Mouse (Mus musculus) liver, adult 2 months (tissue): ENCODE measurements around the gene AA986860. TPM values are rescaled to one million over a fixed set of nuclear protein-coding genes. Genes with fewer than 3 reads are reported as not detected.
A peak's percentile ranks its signal among the peaks of the same experiment; 100 is the strongest.

Experiments
- DNase-seq: peaks from one replicate; pipeline ENCODE4 v3.0.0-alpha.2; 2011; ENCODE audit warnings: low read depth, low spot score; ENCODE audit errors: extremely low read depth
- H3K27ac ChIP-seq: fragments of 200-500 bp; replicated peaks from 2 replicates; pipeline ENCODE4 v1.5.1; 2012; ENCODE audit warnings: low read depth, mild to moderate bottlenecking, control low read depth, inconsistent platforms, low read length; ENCODE audit not compliant: insufficient read depth
- H3K27me3 ChIP-seq: fragments of 200-500 bp; 2 replicates; pipeline ENCODE4 v1.6.1; 2012; ENCODE audit warnings: mild to moderate bottlenecking, moderate library complexity, low read length, inconsistent platforms; ENCODE audit not compliant: control insufficient read depth, insufficient read depth
- H3K36me3 ChIP-seq: fragments of 200-500 bp; 2 replicates; pipeline ENCODE4 v1.6.1; 2012; ENCODE audit warnings: low read length, inconsistent platforms; ENCODE audit not compliant: control insufficient read depth, insufficient read depth
- H3K4me1 ChIP-seq: fragments of 200-500 bp; 2 replicates; pipeline ENCODE4 v1.6.1; 2011; ENCODE audit warnings: low read length; ENCODE audit not compliant: control insufficient read depth, insufficient read depth
- H3K4me3 ChIP-seq: fragments of 200-500 bp; 2 replicates; pipeline ENCODE4 v1.5.1; 2011; ENCODE audit warnings: low read depth, mild to moderate bottlenecking, control low read depth, low read length, moderate library complexity; ENCODE audit not compliant: insufficient read depth
- H3K79me2 ChIP-seq: fragments of 200-500 bp; 2 replicates; pipeline ENCODE4 v1.6.1; 2012; ENCODE audit warnings: inconsistent platforms, mild to moderate bottlenecking, low read length, moderate library complexity; ENCODE audit not compliant: control insufficient read depth, insufficient read depth
- H3K9ac ChIP-seq: fragments of 200-500 bp; 2 replicates; pipeline ENCODE4 v1.6.1; 2012; ENCODE audit warnings: low read depth, mild to moderate bottlenecking, control low read depth, inconsistent platforms, low read length
- CTCF ChIP-seq: fragments of 200-500 bp; IDR thresholded peaks from 2 replicates; pipeline ENCODE4 v1.5.1; 2011; ENCODE audit warnings: low read depth, low read length, control low read depth
- POLR2A ChIP-seq: fragments of 200-500 bp; IDR thresholded peaks from 2 replicates; pipeline ENCODE4 v1.6.1; 2011; ENCODE audit warnings: low read length, control low read depth; ENCODE audit not compliant: insufficient read depth; ENCODE audit errors: extremely low read depth
- WGBS: fragments of 180-500 bp; shearing (Covaris S2); methylation state at CpG from one replicate; pipeline ENCODE4 v1.1.7; 2018; 5-methylcytosine and 5-hydroxymethylcytosine counted together
- polyA plus RNA-seq: library from polyadenylated mRNA; depleted of rRNA; stranded (reverse); fragments of >200 nt; gene quantifications from 2 replicates; pipeline ENCODE4 v1.2.3, GENCODE M21; 2012
- total RNA-seq: library from RNA; depleted of rRNA; stranded (reverse); fragments of >200 nt; gene quantifications from 2 replicates; pipeline ENCODE4 v1.2.3, GENCODE M21; 2014

The AA986860 gene
- total and polyA plus RNA-seq, 2 experiments: 0.18 to 0.65 TPM

DNA sequence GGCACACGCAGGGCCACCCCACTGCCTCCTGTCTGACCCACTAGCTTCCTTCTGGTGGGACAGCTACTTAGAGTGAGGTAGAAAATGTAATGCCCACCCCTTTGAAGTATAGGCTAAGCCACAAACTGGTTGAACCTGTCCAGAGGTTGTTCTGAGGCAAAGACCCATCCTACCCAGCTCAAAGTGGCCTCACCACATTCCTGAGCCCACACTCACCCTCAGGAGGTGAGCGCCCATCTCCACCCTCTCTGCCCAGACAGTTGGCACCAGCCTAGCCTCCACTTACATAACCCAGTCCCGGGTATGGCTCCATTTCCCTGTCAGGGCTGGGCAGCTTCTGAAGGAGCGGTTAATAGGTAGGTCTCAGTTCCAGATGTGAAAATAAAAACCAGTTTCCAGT, 38.7 kb downstream of the AA986860 start:
- no peaks in the 10 kb centered on the region for H3K36me3 ChIP-seq
- DNase-seq: no peak
- H3K4me3 ChIP-seq: no peak overlapping the region
- H3K27ac ChIP-seq: no peak overlapping the region
- H3K27me3 ChIP-seq: no peaks in the 10 kb centered on the region
- peaks cover 6% of the 10 kb centered on the region for H3K4me1 ChIP-seq
- no peak for TF ChIP-seq CTCF
- no peak for TF ChIP-seq POLR2A
- no peaks in the 10 kb centered on the region for H3K79me2 ChIP-seq
- no peak overlapping the region for H3K9ac ChIP-seq
- 74% methylated on average over 4 of the region's 4 CpGs for whole genome bisulfite sequencing

DNA sequence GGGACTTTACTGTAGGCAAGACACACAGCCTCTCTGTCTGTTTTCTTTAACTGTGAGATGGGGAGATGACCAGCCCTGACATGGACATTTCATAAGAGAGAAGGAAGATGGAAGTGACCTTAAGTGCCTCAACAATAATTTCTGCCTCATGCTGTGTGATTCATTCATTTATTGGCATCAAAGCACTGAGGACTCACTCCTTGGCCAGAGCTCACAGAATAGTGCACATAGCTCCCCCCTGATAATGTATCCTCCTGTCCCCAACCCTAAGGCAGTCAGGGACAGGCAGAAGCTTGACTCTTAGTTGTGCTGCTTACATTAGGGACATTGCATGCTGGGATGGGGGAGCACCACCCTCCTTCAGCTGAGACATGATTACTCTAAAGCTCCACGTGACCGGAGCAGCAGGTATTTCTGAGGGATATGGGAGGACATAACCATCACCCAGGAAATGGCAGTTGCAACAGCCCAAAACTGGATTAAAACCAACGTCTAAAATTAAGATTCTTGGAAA, 39.3 kb downstream of the AA986860 start:
- no peak for DNase-seq
- no peaks in the 10 kb centered on the region for H3K27me3 ChIP-seq
- WGBS: 78% methylated on average over 3 of the region's 3 CpGs
- no peak overlapping the region for H3K27ac ChIP-seq
- H3K4me3 ChIP-seq: no peak overlapping the region
- TF ChIP-seq CTCF: no peak
- TF ChIP-seq POLR2A: no peak
- no peak overlapping the region for H3K9ac ChIP-seq
- no peaks in the 10 kb centered on the region for H3K36me3 ChIP-seq
- H3K4me1 ChIP-seq: peaks cover 9% of the 10 kb centered on the region
- no peaks in the 10 kb centered on the region for H3K79me2 ChIP-seq

DNA sequence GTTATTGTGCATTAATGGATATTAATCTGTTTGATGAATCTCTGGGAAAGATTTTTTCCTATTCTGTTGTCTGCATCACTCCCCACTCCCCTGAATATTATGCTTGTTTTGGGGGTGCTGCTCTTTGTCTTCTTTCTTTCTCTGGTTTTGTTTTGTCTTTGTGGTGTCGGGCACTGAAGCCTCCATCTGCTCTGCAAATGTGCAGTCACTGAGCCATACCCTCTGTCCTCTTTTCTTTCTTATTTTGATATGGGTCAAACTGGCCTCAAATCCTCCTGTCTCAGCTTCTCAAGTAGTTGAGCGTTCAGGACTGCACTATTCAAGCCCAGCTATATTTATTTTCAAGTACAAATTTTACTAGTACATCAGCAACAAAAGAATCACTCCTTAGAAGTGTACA, 43.5 kb downstream of the AA986860 start:
- TF ChIP-seq POLR2A: no peak
- no peak for TF ChIP-seq CTCF
- Histone ChIP-seq H3K27me3 (no peaks in the 10 kb centered on the region), H3K79me2 (no peaks in the 10 kb centered on the region), H3K4me3 (no peak overlapping the region), H3K36me3 (no peaks in the 10 kb centered on the region), H3K27ac (no peak overlapping the region), H3K9ac (no peak overlapping the region), H3K4me1 (peaks cover 4% of the 10 kb centered on the region; the same call in 1 of the 2 replicates)
- 82% methylated on average over 2 of the region's 2 CpGs for WGBS
- DNase-seq: no peak

DNA sequence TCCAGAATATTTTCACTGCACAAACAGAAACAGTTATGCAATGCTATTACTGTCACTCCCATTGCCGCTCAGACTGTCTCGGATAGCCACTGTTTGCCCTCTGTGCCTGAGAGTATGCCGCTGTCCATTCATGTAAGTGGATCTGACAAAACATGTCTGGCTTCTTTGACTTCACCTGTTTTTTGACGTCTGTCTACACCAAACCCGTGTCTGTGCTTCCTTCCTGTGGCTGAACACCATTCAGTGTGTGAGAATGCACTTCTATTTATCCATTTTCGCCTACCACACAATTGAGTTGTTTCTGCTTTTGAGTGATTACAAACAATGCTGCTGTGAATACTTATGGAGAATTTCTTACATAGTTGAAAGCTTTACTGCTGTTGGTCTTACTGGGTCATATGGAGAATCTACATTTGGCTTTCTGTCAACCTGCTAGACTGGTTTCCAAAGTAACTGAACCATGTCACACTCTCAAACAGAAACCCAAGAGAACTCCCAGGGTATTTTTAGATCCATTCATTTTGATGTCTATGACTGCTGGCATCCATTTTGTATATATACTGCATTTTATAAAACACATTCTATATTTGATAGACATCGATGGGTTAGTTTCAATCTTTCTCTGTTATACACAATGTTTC, 44.0 kb downstream of the AA986860 start:
- Histone ChIP-seq H3K36me3 (no peaks in the 10 kb centered on the region), H3K9ac (peak overlapping the region; percentile 58), H3K27ac (no peak overlapping the region), H3K4me3 (no peak overlapping the region), H3K79me2 (no peaks in the 10 kb centered on the region), H3K27me3 (no peaks in the 10 kb centered on the region), H3K4me1 (peaks cover 4% of the 10 kb centered on the region; the same call in 1 of the 2 replicates)
- WGBS: 45% methylated on average over 7 of the region's 7 CpGs
- TF ChIP-seq POLR2A (no peak), CTCF (no peak)
- DNase-seq: peak; percentile 73

DNA sequence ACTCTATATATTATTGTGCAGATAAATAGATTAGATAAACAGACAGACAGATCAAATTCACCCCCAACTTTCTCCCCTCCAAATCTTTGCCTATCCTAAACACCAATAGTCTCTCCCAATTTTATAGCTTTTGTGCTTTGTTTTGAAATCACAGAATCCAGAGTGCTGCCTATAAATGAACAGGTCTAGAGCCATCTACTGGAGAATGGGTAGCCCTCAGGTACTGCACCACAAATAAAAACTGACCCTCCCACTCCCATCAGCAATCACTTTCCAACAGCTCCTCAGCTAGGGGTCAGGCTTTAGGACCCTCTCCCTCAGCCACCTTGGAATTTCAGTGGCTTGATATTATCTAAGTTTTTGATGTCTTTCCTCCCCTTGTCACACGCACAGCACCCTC, 44.9 kb downstream of the AA986860 start:
- WGBS: 70% methylated on average over 1 of the region's 1 CpGs
- H3K27ac ChIP-seq: no peak overlapping the region
- H3K9ac ChIP-seq: no peak overlapping the region
- H3K79me2 ChIP-seq: no peaks in the 10 kb centered on the region
- TF ChIP-seq POLR2A (no peak), CTCF (peak; percentile 45)
- H3K27me3 ChIP-seq: no peaks in the 10 kb centered on the region
- no peaks in the 10 kb centered on the region for H3K36me3 ChIP-seq
- peak; percentile 55 for DNase-seq
- peaks cover 4% of the 10 kb centered on the region; the same call in 1 of the 2 replicates for H3K4me1 ChIP-seq
- no peak overlapping the region for H3K4me3 ChIP-seq

DNA sequence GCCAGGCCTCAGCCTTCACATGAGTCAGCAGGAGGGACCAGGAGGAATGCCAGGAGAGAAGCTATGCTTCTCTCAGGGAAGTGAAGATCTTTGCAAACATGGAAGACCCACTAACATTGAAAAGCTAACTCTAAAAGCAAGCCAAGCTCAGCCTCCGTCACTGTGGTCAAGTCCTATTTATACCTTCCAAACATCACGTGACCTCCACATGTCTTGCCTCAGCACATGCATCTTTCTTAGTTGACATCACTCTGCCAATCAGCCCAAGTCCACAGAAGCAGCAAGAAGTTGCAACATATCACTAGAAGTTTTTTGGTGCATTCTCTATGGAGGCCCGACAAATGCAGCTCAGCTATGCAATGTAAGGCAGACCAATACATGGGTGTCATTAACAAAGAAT, 48.1 kb downstream of the AA986860 start:
- H3K27me3 ChIP-seq: no peaks in the 10 kb centered on the region
- H3K4me1 ChIP-seq: peaks cover 4% of the 10 kb centered on the region; the same call in 1 of the 2 replicates
- TF ChIP-seq CTCF: no peak
- no peak for TF ChIP-seq POLR2A
- H3K9ac ChIP-seq: no peak overlapping the region
- H3K79me2 ChIP-seq: no peaks in the 10 kb centered on the region
- H3K4me3 ChIP-seq: no peak overlapping the region
- no peak overlapping the region for H3K27ac ChIP-seq
- WGBS: 87% methylated on average over 3 of the region's 3 CpGs
- no peaks in the 10 kb centered on the region for H3K36me3 ChIP-seq
- no peak for DNase-seq
